Comparison of ENCODE assay signal across 23 mouse cellular contexts in the genomic region with DNA sequence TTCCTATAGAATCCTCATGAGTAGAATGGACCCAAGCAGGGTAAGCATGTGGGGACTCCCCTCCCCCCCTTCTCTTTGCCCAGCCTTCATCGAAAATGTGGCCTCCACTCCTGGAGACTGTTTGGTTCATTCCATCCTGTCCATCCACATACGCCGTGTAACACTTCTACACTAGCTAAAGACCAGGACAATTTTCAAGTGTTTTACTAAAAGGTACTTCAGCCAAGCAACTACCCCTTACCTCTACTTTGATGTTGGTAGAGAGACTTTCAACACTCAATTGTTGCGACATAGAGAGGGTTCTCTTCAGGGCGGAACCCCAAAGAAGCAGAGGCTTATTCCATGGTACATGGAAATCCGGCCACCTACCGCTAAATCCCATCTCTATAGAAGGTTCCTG.
"Had no signal": no experiment of that assay in that cellular context is flagged by ENCODE, and none has a peak within 500 bp of the region (broad histone marks: within the 10 kb centered on the region; RNA-seq: fewer than 3 reads in every experiment).

No protein-coding gene starts in this region.

- H3K4me2 ChIP-seq: intestine, embryonic 15.5 days had no signal

- H3K4me3 ChIP-seq: gastrocnemius, adult 2 months; heart, adult 2 months; heart, embryonic 10.5 days; heart, embryonic 12.5 days; hindbrain, embryonic 10.5 days; hindbrain, embryonic 13.5 days; hindbrain, embryonic 15.5 days; intestine, embryonic 15.5 days; limb, embryonic 10.5 days; limb, embryonic 12.5 days had no signal

- H3K27me3 ChIP-seq: hindbrain, embryonic 15.5 days; intestine, embryonic 15.5 days; limb, embryonic 12.5 days had no signal

- H3K4me1 ChIP-seq: heart, embryonic 10.5 days; heart, embryonic 12.5 days; intestine, embryonic 15.5 days had no signal

- H3K9ac ChIP-seq: heart, embryonic 12.5 days; hindbrain, embryonic 13.5 days; hindbrain, embryonic 15.5 days; intestine, embryonic 15.5 days; limb, embryonic 12.5 days had no signal

- ATAC-seq: inflammation-experienced regulatory T-cells, adult 6 months; intestine, embryonic 15.5 days; intestine, postnatal 0 days had no signal

- H3K27ac ChIP-seq: gastrocnemius, adult 2 months; heart, adult 2 months; heart, embryonic 10.5 days; hindbrain, embryonic 10.5 days; hindbrain, embryonic 13.5 days; hindbrain, embryonic 15.5 days; intestine, embryonic 15.5 days; kidney, postnatal 0 days; limb, embryonic 10.5 days had no signal

- DNase-seq: gastrocnemius, adult 2 months; gastrocnemius, postnatal 10 days; gastrocnemius, postnatal 25 days; heart, adult 2 months; heart, postnatal 10 days; heart, postnatal 4 days; kidney, adult 18-20 months; kidney, adult 8-10 months; kidney, postnatal 14 days; kidney, postnatal 36 days; layer of hippocampus, adult 9-11 months; liver had no signal

- H3K9me3 ChIP-seq: heart, embryonic 10.5 days; heart, embryonic 12.5 days; hindbrain, embryonic 10.5 days; hindbrain, embryonic 13.5 days; hindbrain, embryonic 15.5 days; intestine, embryonic 15.5 days; limb, embryonic 10.5 days; limb, embryonic 12.5 days had no signal

- H3K36me3 ChIP-seq: heart, embryonic 10.5 days; heart, embryonic 12.5 days; hindbrain, embryonic 10.5 days; hindbrain, embryonic 13.5 days; hindbrain, embryonic 15.5 days; intestine, embryonic 15.5 days; limb, embryonic 10.5 days; limb, embryonic 12.5 days had no signal
